Mouse (Mus musculus) testis, adult 2 months (tissue): ENCODE results near the gene Ctns. TPM values are rescaled to one million over a fixed set of nuclear protein-coding genes. Genes with fewer than 3 reads are reported as not detected.

Experiments
- H3K27ac ChIP-seq: fragments of 200-500 bp; 2 replicates; pipeline ENCODE4 v1.5.1; 2012; ENCODE audit warnings: low read depth, low read length; ENCODE audit not compliant: control insufficient read depth, insufficient read depth
- H3K27me3 ChIP-seq: fragments of 200-500 bp; 2 replicates; pipeline ENCODE4 v1.6.1; 2012; ENCODE audit warnings: mild to moderate bottlenecking, low read length, moderate library complexity; ENCODE audit not compliant: control insufficient read depth, insufficient read depth
- H3K36me3 ChIP-seq: fragments of 200-500 bp; 2 replicates; pipeline ENCODE4 v1.6.1; 2012; ENCODE audit warnings: mild to moderate bottlenecking, low read length; ENCODE audit not compliant: control insufficient read depth, insufficient read depth
- H3K4me1 ChIP-seq: fragments of 200-500 bp; 2 replicates; pipeline ENCODE4 v1.6.1; 2012; ENCODE audit warnings: low read length; ENCODE audit not compliant: control insufficient read depth, insufficient read depth
- H3K4me3 ChIP-seq: fragments of 200-500 bp; 2 replicates; pipeline ENCODE4 v1.5.1; 2012; ENCODE audit warnings: low read depth, mild to moderate bottlenecking, low read length, moderate library complexity, mixed read lengths; ENCODE audit not compliant: control insufficient read depth
- CTCF ChIP-seq: fragments of 200-500 bp; IDR thresholded peaks from 2 replicates; pipeline ENCODE4 v1.5.1; 2012; ENCODE audit warnings: low read depth, mild to moderate bottlenecking, inconsistent platforms, low read length, moderate library complexity; ENCODE audit not compliant: control insufficient read depth, insufficient read depth, insufficient replicate concordance
- POLR2A ChIP-seq: fragments of 200-500 bp; IDR thresholded peaks from 2 replicates; pipeline ENCODE4 v1.6.1; 2012; ENCODE audit warnings: low read depth, mild to moderate bottlenecking, inconsistent platforms, low read length, moderate library complexity; ENCODE audit not compliant: control insufficient read depth
- polyA plus RNA-seq: library from polyadenylated mRNA; depleted of rRNA; stranded (reverse); fragments of >200 nt; gene quantifications from 2 replicates; pipeline ENCODE4 v1.2.3, GENCODE M21; 2012; rRNA removed

Ctns gene
- polyA plus RNA-seq, 1 experiment = 17.8 TPM

DNA sequence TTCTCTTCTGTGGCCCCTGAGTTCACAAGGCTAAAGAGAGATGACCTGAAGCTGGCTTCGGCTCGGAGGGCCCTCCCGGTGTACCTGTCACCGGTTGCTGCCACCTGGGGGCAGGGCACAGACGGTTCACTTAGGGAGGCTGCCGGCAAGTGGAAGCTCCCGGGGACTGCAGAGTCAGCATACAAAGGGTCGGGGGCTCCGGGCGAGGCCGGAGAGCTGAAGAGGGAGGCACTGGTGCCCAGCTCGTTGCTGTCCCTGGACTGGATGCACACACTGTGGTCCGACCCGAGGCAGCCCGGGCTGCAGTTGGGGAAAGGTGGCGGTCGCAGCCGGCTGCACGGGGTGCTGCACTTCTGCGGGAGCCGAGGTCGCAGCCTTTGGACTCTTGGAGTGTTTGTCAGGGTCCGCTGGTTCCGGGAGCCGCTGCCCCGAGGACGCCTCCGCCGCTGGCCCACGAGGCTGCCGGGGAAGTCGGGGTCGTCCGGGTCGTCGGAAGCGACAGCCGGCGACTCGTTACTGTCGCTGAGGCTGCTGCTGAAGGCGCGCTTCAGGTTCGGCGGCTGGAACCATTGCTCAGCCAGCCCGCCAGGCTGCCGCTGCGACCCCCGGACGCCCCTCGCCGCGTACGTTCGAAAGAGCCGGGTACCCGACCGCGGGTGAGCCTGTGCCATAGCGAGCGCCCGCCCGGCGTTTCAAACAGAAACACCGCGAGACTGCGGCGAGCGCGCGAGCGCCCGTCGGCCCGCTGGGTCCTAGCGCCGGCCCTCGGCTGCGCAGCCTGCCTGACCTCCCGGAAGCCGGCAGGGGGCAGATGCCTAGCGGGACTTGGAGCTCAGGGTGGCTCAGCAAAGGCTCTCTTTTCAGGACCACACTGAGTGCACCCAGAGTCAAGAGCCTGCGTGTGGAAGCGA is 61.0 kb downstream of the Ctns start, which contains the start of gene Haspin:
Gene Haspin (minus strand): TSS at position 704 of the 911 bp plus-strand sequence.
- H3K27ac ChIP-seq = peak within 1 kb of the TSS; percentile 82
- H3K4me1 ChIP-seq = peaks cover 8% of the 10 kb centered on the region
- TF ChIP-seq POLR2A (peak; percentile 77), CTCF (peak; percentile 86)
- H3K27me3 ChIP-seq = no peaks in the 10 kb centered on the region
- peaks cover 5% of the 10 kb centered on the region for H3K36me3 ChIP-seq
- H3K4me3 ChIP-seq = peak within 1 kb of the TSS; percentile 95

DNA sequence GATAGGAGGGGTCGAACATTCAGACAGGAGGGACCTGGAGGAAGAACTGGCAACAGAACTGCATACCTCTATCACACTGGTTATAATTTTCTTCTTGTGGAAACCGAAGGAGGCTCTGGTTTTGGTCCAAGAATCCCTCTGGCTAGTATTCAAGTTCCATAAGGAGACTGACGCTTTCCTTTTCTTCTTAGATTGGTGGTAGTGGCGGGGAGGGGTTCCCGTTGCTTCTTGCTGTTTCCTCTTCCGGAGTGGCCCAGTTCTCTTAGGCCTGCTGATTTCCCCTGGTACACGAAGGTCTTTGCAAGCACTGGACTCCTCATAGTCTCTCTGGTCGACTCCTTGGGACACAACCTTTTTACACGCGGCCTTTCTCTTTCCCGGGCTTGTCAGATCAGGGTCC is 61.7 kb downstream of the Ctns start:
- H3K27me3 ChIP-seq = no peaks in the 10 kb centered on the region
- TF ChIP-seq POLR2A (no peak), CTCF (no peak)
- H3K27ac ChIP-seq = peak overlapping the region; percentile 82; the same call in 1 of the 2 replicates
- H3K4me1 ChIP-seq = peaks cover 8% of the 10 kb centered on the region
- H3K4me3 ChIP-seq = peak overlapping the region; percentile 95
- peaks cover 5% of the 10 kb centered on the region for H3K36me3 ChIP-seq

DNA sequence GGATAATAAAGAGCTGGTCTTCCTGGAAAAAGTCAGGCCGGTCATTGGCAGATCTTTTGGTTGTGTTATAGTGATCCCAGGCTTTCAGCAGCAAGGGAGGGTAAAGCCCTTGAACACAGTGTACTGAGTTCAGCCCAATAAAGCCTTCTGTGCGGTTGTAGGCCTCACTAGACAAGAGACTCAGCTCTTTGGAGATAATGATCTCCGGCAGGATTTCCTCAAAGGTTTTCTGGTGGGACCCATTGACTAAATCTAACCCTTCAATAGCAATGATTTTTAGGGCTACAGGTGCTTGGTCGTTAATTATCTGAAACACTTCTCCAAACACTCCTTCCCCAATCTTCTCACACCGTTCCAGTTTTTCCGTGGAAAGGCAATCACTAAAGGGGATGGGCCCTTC is 62.3 kb downstream of the Ctns start:
- peaks cover 5% of the 10 kb centered on the region for H3K36me3 ChIP-seq
- H3K27me3 ChIP-seq = no peaks in the 10 kb centered on the region
- H3K27ac ChIP-seq = no peak overlapping the region
- TF ChIP-seq CTCF (no peak), POLR2A (no peak)
- peaks cover 8% of the 10 kb centered on the region for H3K4me1 ChIP-seq
- H3K4me3 ChIP-seq = peak overlapping the region; percentile 95

DNA sequence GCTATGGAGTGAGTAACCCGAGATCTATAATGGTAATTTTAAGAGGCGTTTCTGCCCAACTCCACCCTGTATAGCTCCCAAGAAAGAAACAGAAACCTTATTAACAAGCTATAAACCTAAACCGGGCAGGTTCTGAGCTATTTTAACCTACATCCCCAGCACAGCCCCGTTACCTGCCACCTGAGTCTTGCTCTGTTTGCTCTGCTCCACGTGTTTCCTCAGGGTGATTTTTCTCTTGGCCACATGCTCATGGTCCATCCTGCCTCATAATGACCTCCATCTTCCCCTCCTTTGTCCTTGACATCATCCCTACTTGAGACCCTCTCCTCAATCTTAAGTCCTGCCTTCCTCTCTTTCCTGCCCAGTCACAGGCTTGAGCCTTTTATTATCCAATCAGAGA is 64.6 kb downstream of the Ctns start:
- H3K36me3 ChIP-seq = peaks cover 5% of the 10 kb centered on the region

More for the DNA sequence above, 64.6 kb downstream of the Ctns start:
- H3K4me3 ChIP-seq = peak overlapping the region; percentile 44
- H3K4me1 ChIP-seq = peaks cover 8% of the 10 kb centered on the region
- no peaks in the 10 kb centered on the region for H3K27me3 ChIP-seq
- H3K27ac ChIP-seq = no peak overlapping the region
- TF ChIP-seq POLR2A = no peak
- TF ChIP-seq CTCF = no peak

Other genes starting within 250 kb of the Ctns start
- 4.8 and 4.9 TPM in 2 replicates for gene Atp2a3, start 237.9 kb downstream of the Ctns start, polyA plus RNA-seq
- 0.44 and 6.8 TPM in 2 replicates for gene P2rx1, start 199.9 kb downstream of the Ctns start, polyA plus RNA-seq
- gene Camkk1, start 180.0 kb downstream of the Ctns start, polyA plus RNA-seq = 0.96 and 1.1 TPM in 2 replicates
- 1.6 and 1.8 TPM in 2 replicates for gene Ncbp3, start 151.3 kb downstream of the Ctns start, polyA plus RNA-seq
- 12.3 and 13.7 TPM in 2 replicates for gene Itgae, start 108.5 kb downstream of the Ctns start, polyA plus RNA-seq
- gene Haspin, start 60.7 kb downstream of the Ctns start, polyA plus RNA-seq = 256 and 297 TPM in 2 replicates
- gene P2rx5, start 38.6 kb downstream of the Ctns start, polyA plus RNA-seq = 0.54 and 1.00 TPM in 2 replicates
- 33.1 and 36.0 TPM in 2 replicates for gene Emc6, start 22.0 kb downstream of the Ctns start, polyA plus RNA-seq
- 8.7 and 14.5 TPM in 2 replicates for gene Tax1bp3, start 22.0 kb downstream of the Ctns start, polyA plus RNA-seq
- 1.8 and 2.0 TPM in 2 replicates for gene Shpk, start 418 bp upstream of the Ctns start, polyA plus RNA-seq
- 0.17 and 1.6 TPM in 2 replicates for gene Trpv1, start 35.2 kb upstream of the Ctns start, polyA plus RNA-seq
- gene Trpv3, start 68.3 kb upstream of the Ctns start, polyA plus RNA-seq = 0.04 and 0.05 TPM in 2 replicates
- gene Aspa, start 130.6 kb upstream of the Ctns start, polyA plus RNA-seq = 3.1 and 3.6 TPM in 2 replicates
- gene Gm49340, start 130.7 kb upstream of the Ctns start, polyA plus RNA-seq = 0.40 and 0.59 TPM in 2 replicates
- 6.1 and 8.5 TPM in 2 replicates for gene Spata22, start 130.7 kb upstream of the Ctns start, polyA plus RNA-seq
- gene Olfr20, start 151.7 kb upstream of the Ctns start, polyA plus RNA-seq = 2.2 and 3.0 TPM in 2 replicates
- gene Olfr376, start 172.2 kb upstream of the Ctns start, polyA plus RNA-seq = 0.11 TPM in 1 of 2 replicates, not detected in the other
- 0.12 TPM in 1 of 2 replicates, not detected in the other for gene Olfr1, start 200.6 kb upstream of the Ctns start, polyA plus RNA-seq
- not detected in 2 replicates for gene Olfr378, start 229.4 kb upstream of the Ctns start, polyA plus RNA-seq